Mouse (Mus musculus) splenic B cell, adult 2 months (primary cell): ENCODE data around the gene Dusp16.

Source experiments
- DNase-seq: peaks from one replicate; pipeline ENCODE4 v3.0.0-alpha.2; 2011; ENCODE audit warnings: low read depth, low spot score
- H3K27me3 ChIP-seq: 2 replicates; pipeline ENCODE4 v1.6.1; 2012; ENCODE audit warnings: mild to moderate bottlenecking, low read length, moderate library complexity, mixed read lengths; ENCODE audit not compliant: control insufficient read depth, poor library complexity, insufficient read depth, severe bottlenecking
- H3K36me3 ChIP-seq: 2 replicates; pipeline ENCODE4 v1.6.1; 2012; ENCODE audit warnings: mild to moderate bottlenecking, low read length, moderate library complexity, mixed read lengths; ENCODE audit not compliant: control insufficient read depth, poor library complexity, insufficient read depth, severe bottlenecking

The Dusp16 gene

DNA sequence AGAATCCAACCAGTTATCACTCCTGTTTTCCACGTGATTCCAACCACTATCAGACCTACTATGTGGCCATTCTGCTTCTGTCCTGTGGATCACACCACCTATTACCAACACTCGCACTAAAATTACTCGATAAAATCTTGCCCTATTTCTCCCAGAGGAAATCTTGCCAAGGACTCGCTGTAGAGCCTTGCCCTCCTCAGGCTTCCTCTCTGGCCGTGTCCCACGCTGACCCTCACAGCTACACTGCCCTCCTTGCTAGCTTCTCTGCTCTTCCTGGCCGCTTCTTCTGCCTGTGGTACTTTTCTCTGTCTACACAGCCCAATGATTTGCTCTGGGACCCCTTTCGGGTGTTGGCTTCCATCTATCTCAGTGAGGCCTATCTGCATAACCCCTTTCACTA lies 59.6 kb downstream of the Dusp16 start:
- Histone ChIP-seq H3K27me3 (no peaks in the 10 kb centered on the region), H3K36me3 (no peaks in the 10 kb centered on the region; the same call in 1 of the 2 replicates)
- DNase-seq: no peak

DNA sequence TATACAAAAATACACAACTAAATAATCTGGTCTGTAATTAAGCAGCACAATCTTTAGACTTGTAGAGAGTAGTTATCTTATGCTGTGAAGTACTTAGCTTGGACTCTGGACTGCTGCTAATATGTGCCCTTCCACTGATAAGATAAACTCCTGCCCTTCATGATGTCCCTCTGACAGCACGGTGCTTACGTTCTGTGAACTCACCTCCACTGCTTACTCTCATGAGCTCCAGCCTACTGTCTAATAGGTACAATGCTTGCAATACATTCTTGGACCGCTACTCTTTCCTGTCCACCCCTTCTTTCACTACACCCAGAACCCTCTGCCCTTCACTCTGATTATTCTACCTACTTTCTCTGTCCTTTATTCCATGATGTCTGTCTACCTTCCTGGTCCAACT lies 61.4 kb downstream of the Dusp16 start:
- H3K36me3 ChIP-seq: no peaks in the 10 kb centered on the region
- DNase-seq: no peak
- no peaks in the 10 kb centered on the region for H3K27me3 ChIP-seq

DNA sequence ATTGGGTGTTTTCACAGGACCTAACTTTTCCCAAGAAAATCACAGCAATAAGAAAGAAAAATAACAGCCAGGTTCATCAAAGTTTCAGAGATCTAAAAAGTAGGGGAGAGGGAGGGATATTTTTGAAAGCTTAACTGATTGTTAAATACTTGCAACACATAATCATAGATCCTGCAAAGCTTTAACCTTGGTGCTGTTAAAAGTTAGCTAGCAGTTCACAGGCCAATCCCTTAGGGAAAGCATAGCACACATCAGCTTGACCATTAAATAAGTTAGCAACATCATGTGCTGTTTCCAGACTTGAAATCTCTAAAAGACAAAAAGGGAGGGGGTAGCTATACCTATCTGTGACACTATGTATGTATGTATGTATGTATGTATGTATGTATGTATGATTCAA lies 67.0 kb downstream of the Dusp16 start:
- Histone ChIP-seq H3K27me3 (no peaks in the 10 kb centered on the region), H3K36me3 (peaks cover 4% of the 10 kb centered on the region; the same call in 1 of the 2 replicates)
- DNase-seq: no peak

DNA sequence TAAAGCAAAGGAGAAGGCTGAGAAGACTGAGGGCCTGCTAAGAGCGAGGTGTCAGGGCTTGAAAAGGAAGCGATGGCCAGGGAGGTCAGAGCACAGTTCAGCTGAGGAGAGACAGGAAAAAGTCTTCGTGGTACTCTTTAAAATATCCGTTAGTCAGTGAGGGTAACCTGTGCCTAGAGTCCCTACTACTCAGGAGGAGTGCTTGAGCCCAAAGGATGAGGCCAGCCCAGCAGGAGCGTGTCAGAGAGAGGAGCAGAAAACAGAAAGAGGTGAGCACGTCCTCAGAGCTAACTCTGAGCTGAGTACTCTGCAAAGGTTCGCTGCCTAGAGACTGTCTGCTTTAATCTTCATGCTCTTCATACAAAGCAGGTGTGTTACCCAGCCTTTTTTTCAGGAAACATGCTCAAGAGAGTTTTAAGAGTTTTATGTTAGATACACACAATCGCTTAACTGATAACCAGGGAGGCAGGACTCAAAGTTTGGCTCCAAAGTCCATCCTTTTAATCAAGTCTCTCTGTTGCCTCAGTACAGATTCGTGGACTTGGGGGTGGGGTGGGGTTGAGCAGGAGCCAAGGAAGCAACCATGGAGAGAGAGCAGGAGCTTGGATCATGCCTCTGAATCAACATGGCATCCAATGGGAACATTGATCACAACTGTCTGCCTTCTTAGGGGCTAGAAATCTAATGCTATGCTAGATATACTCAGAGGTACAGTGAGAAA lies 68.4 kb downstream of the Dusp16 start:
- Histone ChIP-seq H3K27me3 (no peaks in the 10 kb centered on the region), H3K36me3 (peaks cover 6% of the 10 kb centered on the region; the same call in 1 of the 2 replicates)
- DNase-seq: no peak

DNA sequence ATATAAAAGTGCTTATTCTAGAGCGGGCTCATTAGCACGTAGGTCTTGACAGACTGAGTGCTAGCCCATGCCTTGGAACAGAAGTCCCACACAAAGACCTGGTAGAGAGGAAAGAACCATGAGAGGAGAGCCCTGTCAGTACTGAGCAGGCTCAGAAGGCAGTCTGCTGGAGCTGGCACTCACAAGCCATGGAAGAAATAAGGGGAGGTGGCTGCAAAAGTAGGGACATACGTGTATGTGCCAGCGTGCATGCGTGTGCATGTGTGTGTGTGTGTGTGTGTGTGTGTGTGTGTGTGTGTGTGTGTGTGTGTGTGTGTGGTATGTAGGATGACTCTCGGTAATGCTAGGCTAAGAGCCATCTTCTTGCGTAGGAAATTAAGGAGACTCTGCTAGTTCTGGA lies 69.1 kb downstream of the Dusp16 start:
- Histone ChIP-seq H3K36me3 (peaks cover 7% of the 10 kb centered on the region; the same call in 1 of the 2 replicates), H3K27me3 (no peaks in the 10 kb centered on the region)
- DNase-seq: no peak

DNA sequence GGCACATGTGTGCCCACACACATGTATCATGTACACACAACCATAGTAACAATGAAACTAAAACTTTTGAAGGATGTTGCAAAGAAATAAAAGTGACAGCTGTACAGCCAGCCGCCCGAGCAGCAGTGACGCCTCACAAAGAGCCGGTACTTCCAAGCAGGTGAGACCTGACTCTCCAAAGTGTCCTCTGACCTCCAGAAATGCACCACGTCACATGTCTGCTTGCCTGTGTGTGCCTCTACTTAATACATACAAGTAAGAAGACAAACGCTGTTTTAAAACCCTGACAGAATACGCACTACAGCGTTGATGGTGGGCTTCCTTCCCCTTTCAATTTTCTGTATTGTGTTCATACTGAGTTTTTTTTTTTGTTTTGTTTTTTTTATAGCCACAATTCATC lies 69.5 kb downstream of the Dusp16 start:
- Histone ChIP-seq H3K36me3 (peaks cover 9% of the 10 kb centered on the region; the same call in 1 of the 2 replicates), H3K27me3 (no peaks in the 10 kb centered on the region)
- no peak for DNase-seq

DNA sequence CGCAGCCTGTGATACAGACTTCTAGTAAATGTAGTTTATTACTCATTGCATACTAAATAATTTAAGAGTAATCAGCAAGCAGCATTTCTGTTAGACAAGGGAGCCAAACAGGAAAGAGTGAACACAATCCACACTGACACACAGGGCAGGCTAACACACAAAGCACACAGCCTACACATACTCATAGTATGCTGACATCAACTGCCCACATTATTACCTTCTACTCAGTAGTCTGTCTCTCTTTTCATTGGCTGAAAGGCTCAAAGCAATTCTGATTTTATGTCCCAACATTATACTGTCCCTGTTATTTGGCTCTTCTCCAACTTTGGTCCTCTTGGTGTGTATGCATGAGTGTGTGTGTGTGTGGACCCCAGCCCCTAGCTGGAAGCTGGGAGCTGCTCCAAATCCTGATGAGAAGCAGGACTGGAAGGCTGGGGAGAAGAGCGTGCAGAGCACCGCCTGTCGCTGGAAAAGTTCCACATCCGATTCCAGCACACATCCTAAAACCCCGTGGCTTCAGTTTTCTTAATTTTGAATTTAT lies 70.6 kb downstream of the Dusp16 start:
- Histone ChIP-seq H3K27me3 (no peaks in the 10 kb centered on the region), H3K36me3 (peaks cover 9% of the 10 kb centered on the region; the same call in 1 of the 2 replicates)
- DNase-seq: no peak

DNA sequence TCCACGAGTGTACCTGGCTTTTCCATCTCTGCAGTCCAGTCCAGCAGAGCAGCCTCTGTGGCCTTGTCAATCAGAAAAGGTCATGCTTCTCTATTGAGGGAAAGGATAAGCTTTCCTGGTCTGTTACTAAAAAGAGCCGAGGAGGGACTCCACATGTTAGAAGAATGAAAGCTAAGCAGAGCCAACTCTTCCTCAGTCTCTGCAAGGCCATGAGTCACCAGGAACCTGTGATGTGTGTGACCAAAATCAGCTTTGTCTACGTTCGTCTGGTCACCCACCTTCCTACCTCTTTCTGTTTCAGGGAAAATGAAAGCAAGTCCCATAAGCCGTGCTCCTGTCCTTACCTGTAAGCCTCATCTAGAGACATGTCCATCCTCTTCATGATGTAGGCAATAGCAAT lies 72.3 kb downstream of the Dusp16 start:
- H3K27me3 ChIP-seq: no peaks in the 10 kb centered on the region
- peaks cover 10% of the 10 kb centered on the region; the same call in 1 of the 2 replicates for H3K36me3 ChIP-seq
- no peak for DNase-seq

DNA sequence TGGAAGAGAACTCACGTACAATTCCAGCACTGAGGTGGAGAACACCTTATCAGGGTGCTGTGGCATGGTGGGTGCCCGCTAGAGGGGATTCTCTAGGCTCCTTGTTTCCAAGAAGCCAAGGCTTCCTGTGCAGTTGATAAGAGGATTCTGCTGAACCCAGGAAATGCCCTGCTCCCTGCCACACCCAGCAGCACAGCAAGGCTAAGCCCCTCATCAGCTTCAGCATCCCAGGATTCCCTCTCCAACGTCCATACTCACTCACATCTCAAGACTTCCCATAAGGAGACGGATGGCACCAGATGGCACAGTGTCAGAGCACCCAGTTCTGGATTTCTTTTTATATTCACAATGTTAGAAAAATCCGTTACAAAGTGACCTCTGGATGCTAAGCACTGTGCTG lies 73.3 kb downstream of the Dusp16 start:
- DNase-seq: no peak
- H3K36me3 ChIP-seq: peaks cover 10% of the 10 kb centered on the region; the same call in 1 of the 2 replicates
- H3K27me3 ChIP-seq: no peaks in the 10 kb centered on the region

DNA sequence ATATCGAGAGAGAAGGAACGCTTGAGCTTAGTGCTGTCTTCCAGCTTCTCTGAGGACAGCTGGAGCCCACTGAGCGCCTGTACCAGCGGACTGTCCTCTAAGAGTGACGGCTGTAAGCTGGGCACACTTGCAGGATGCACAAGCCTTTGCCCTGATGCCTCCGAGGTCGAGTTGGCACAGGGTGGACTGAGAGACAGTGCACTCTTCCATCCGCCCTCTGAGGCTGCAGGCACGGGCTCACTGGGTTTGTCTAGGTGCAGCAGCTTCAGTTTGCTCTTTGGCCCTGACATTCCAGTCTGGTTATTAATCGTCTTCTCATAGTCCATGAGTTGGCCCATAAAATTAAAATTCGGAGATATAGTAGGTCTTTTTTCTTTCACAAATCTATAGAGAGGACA lies 73.8 kb downstream of the Dusp16 start:
- Histone ChIP-seq H3K27me3 (no peaks in the 10 kb centered on the region), H3K36me3 (peaks cover 10% of the 10 kb centered on the region; the same call in 1 of the 2 replicates)
- no peak for DNase-seq

DNA sequence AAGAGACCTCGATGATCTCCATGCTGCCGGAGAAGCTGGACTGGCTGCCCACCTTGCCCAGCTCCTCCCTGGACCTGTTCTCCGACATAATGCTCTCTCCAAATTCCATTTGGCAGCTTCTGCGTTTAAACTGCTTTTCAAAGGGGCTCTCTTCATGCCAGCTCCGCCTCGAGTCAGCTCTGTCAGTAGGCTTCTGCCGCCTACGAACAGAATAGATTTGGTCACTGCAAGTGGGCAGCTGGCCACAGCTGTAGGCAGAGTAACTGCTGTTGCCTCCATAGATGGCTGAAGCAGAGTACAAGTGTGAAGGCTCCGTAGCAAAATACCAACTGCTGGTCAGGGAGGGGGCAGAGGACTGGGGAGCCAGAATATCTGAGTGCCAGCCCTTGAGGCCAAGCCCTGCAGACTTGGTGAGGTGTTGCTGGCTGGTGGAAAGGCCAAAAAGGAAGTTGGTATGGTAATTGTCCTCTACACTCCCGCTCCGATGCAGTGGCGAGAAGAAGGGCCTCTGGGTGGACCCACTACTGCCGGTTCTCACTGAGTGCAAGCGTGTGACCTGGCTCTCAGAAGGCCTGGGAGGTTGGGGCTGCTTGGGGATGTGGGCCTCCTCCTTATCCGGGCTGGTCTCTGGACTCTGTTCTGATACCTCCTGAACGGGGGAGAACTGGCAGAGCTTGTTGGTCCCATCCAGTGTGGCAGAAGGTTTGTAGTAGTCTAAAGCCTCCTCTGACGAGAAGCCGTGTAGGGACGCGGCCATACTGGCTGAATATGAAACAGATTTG lies 74.3 kb downstream of the Dusp16 start:
- no peak for DNase-seq
- H3K36me3 ChIP-seq: peaks cover 9% of the 10 kb centered on the region; the same call in 1 of the 2 replicates
- H3K27me3 ChIP-seq: no peaks in the 10 kb centered on the region

DNA sequence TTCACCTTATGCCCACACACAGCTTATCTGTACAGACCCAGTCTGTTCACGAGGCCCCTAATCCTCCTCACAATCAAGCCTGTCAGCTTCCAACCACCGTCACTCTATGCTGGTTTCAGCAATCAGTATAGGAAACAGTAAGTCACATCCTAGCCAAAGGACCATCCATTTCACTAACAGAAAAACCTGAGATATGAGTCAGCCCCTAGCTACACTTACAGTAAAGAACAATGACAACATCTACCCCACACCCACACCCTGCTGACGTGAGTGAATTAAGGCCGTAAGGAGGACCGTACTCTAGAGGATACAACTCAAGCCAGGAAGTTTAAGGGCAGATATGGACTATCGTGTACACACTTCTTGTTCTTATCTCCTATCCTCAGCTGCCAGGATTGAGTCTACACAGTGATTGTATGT lies 76.2 kb downstream of the Dusp16 start:
- DNase-seq: no peak
- Histone ChIP-seq H3K36me3 (peaks cover 7% of the 10 kb centered on the region; the same call in 1 of the 2 replicates), H3K27me3 (no peaks in the 10 kb centered on the region)

DNA sequence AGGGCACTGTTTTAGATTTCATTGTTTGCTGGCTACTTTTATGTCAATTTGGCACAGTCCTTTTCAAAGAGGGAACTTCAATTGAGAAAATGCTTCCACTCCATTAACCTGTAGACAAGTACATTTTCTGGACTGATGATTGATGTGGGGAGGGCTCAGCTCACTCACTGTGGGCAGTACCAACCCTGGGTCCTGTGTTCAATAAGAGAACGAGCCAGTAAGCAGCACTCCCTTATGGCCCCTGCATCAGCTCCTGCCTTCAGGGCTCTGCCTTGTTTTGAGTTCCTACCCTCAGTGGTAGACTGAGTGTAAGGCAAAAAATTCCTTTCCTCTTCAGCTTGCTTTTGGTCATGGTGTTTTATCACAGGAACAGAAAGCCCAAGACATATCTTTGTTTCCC lies 78.5 kb downstream of the Dusp16 start:
- peaks cover 8% of the 10 kb centered on the region; the same call in 1 of the 2 replicates for H3K36me3 ChIP-seq
- H3K27me3 ChIP-seq: no peaks in the 10 kb centered on the region
- no peak for DNase-seq

DNA sequence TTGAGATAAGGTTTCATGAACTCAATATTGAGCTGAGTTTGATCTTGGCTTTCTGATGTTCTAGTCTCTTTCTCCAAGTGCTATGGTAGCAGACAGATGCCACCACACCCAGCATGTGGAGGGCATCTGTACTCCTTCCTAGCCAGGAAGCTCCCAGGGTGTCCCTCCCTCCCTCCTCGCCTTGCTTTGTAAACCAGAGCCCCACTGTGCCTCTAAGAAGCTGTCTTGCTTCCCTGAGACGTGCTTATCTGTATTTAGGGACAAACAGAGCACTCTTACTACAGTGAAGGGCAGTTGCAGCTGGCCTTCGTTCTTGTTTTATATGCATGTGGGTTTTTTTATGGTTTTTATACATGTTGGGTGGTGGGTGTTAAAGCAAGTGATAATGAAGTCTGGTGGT lies 79.1 kb downstream of the Dusp16 start:
- peaks cover 7% of the 10 kb centered on the region; the same call in 1 of the 2 replicates for H3K36me3 ChIP-seq
- no peak for DNase-seq
- no peaks in the 10 kb centered on the region for H3K27me3 ChIP-seq

DNA sequence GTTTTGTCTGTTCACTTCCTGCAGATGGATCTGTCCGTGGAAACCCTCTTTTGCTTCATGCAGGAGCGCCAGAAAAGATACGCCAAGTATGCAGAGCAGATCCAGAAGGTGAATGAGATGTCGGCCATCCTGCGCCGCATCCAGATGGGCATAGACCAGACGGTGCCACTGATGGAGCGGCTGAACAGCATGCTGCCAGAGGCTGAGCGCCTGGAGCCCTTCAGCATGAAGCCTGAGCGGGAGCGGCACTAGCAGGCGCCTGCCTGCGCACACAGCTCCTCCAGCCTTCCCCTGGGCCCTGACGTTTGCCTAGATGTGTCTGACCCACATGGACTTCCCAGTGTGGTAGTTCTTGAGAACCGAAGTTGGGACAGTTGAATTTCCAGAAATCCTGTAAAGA lies 82.4 kb downstream of the Dusp16 start:
- DNase-seq: no peak
- Histone ChIP-seq H3K36me3 (peaks cover 2% of the 10 kb centered on the region; the same call in 1 of the 2 replicates), H3K27me3 (no peaks in the 10 kb centered on the region)
